Mouse (Mus musculus): ENCODE measurements around the gene Btbd6.

Gene Btbd6

GRCm38 (mm10) chr12:112976371-112977073 lies at the start of gene Btbd6:
Gene Btbd6 (plus strand): TSS chr12:112976482.
- no peak for DNase-seq (ENCODE audit: extremely low read depth, low read depth)

- no peak for DNase-seq (ENCODE audit: extremely low read depth, low read depth)
Observed at GRCm38 (mm10) chr12:112927265-112927664, 49.0 kb upstream of the Btbd6 start.

GRCm38 (mm10) chr12:112928401-112929241 lies 47.7 kb upstream of the Btbd6 start:
- no peak for DNase-seq (ENCODE audit: extremely low read depth, low read depth)

- no peak for DNase-seq (ENCODE audit: extremely low read depth, low read depth)
Observed at GRCm38 (mm10) chr12:112929562-112930352, 46.5 kb upstream of the Btbd6 start, which contains the start of gene Jag2. Gene Jag2 (minus strand): TSS chr12:112929776.

GRCm38 (mm10) chr12:112932647-112933046 lies 43.6 kb upstream of the Btbd6 start:
- DNase-seq (ENCODE audit: extremely low read depth, low read depth) = no peak

GRCm38 (mm10) chr12:112937906-112938305 lies 38.4 kb upstream of the Btbd6 start:
- no peak for DNase-seq (ENCODE audit: extremely low read depth, low read depth)

- DNase-seq (ENCODE audit: extremely low read depth, low read depth) = no peak
Observed at GRCm38 (mm10) chr12:112938366-112938765, 37.9 kb upstream of the Btbd6 start.

- DNase-seq (ENCODE audit: extremely low read depth, low read depth) = no peak
Observed at GRCm38 (mm10) chr12:112938873-112939565, 37.3 kb upstream of the Btbd6 start.

GRCm38 (mm10) chr12:112940238-112940637 lies 36.0 kb upstream of the Btbd6 start:
- no peak for DNase-seq (ENCODE audit: extremely low read depth, low read depth)

- DNase-seq (ENCODE audit: extremely low read depth, low read depth) = no peak
Observed at GRCm38 (mm10) chr12:112940710-112941109, 35.6 kb upstream of the Btbd6 start.

GRCm38 (mm10) chr12:112941156-112941775 lies 35.0 kb upstream of the Btbd6 start:
- DNase-seq (ENCODE audit: extremely low read depth, low read depth) = peak; percentile 56

- DNase-seq (ENCODE audit: extremely low read depth, low read depth) = peak; percentile 89
Observed at GRCm38 (mm10) chr12:112941776-112942713, 34.2 kb upstream of the Btbd6 start, which contains the start of gene Nudt14. Gene Nudt14 (minus strand): TSS chr12:112942124.

- no peak for DNase-seq (ENCODE audit: extremely low read depth, low read depth)
Observed at GRCm38 (mm10) chr12:112943669-112944068, 32.6 kb upstream of the Btbd6 start.

- no peak for DNase-seq (ENCODE audit: extremely low read depth, low read depth)
Observed at GRCm38 (mm10) chr12:112947307-112947706, 29.0 kb upstream of the Btbd6 start.

GRCm38 (mm10) chr12:112950040-112950760 lies 26.1 kb upstream of the Btbd6 start:
- DNase-seq (ENCODE audit: extremely low read depth, low read depth) = peak; percentile 89

- DNase-seq (ENCODE audit: extremely low read depth, low read depth) = peak; percentile 48
Observed at GRCm38 (mm10) chr12:112950761-112951129, 25.5 kb upstream of the Btbd6 start.

- DNase-seq (ENCODE audit: extremely low read depth, low read depth) = no peak
Observed at GRCm38 (mm10) chr12:112951150-112951842, 25.0 kb upstream of the Btbd6 start.

GRCm38 (mm10) chr12:112952433-112952832 lies 23.8 kb upstream of the Btbd6 start:
- no peak for DNase-seq (ENCODE audit: extremely low read depth, low read depth)

Measured in MEL-GATA-1-ER (cell line).